Mouse (Mus musculus) retina, embryonic 14.5 days (tissue): ENCODE results near the gene Arsb.
"Not testable (repeated sequence)": the region's sequence is repeated elsewhere in the genome, so short reads cannot be mapped to it uniquely, and the experiment has no call there.

Experiments used
- DNase-seq: peaks from one replicate; pipeline ENCODE4 v3.0.0-alpha.2; 2015; ENCODE audit warnings: low spot score

The Arsb gene

DNA sequence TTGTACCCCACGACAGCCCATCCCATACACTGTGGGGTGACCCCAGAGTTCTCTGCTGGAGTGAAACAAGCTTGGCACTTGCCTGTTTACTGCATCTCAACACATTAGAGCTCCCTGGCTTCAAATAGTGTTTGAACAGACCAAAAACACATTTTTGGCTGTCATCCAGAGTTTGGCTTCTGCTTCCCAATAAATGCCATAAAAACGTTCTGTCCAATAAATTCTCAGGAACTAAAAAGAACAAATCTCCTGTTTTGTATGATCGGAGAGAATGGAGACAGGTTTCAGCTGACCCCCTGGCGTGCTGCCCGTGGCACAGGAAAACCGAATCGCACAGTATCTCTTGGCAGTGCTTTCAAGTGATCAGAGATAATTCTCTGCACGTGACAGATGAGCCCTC lies 16.2 kb downstream of the Arsb start:
- no peak for DNase-seq

DNA sequence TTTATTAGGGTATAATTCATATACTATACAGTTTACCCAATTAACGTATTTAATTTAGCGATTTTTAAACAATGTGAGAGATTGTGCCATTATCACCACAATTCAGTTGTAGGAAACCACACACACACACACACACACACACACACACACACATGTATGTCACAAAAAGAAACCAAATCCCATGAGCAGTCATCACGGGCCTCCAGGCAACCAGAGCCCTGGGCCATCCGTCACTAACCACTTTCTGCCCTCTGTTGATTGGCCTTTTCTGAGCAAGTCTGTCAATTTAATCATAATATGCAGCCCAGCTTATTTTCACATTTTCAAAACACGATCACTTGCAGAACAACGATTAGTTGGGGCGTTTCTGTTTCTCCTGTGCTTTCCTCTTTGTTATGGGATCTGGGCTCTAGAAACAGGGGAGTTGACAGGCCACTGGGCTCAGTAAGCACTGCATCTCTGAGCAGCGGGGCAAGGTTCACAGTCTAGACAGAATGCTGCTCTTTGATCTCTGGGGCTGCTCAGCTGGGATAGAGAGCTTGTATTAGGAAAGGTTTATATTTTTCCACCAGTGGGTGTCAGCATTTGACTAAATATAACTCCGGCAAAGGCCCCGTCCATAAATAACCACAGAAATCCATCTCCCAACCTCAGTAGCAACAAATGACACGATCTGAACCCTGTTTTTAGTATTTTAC lies 21.7 kb downstream of the Arsb start:
- DNase-seq = peak; percentile 88

DNA sequence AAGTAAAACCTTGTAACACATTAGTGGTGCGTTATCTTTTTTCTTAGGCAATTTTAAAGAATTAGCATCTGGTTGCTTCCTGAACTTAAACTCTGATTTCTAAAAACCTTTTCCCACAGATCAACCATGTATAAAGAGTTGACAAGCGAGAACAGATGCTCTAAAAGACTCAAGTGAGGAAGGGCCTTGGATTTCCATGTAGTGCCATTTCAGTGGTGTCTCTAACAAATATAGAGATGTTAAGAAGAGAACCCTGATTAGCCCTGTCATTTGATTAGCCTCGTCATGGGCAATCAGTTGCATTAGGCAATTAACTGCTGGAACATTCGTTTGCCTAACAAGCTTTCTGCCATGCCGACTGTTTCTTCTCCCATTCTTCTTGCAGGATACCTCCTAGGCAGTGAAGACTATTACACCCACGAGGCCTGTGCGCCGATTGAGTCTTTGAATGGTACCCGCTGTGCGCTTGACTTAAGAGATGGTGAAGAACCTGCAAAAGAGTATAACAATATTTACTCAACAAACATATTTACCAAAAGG lies 22.3 kb downstream of the Arsb start:
- DNase-seq = no peak

DNA sequence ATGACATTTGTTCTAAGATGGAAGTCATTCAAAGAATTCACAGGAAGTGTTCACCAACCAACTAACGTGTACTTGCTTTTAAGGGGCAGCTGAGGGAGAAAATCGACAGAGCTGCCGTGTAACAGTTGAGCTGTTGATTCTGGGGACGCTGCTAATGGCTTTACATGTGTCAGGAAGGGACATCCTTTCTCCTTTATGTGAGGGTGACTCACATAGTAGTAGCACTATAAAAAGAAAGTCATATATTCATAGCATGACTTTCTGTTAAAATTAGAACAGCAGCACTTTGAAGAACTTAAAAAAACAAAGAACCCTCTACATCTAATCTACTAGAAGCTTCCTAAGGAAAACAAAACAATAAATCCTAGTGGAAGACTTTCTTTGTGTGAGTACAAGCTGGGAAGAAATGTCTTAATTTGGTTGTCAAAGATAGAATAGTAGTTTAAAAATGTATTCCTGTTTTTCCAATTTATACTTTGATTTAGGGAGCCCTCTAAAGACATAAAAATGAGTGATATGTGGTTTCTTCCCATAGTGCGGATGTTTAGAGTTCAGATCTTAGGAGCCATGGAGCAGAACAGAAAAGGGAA lies 25.7 kb downstream of the Arsb start:
- DNase-seq = no peak

DNA sequence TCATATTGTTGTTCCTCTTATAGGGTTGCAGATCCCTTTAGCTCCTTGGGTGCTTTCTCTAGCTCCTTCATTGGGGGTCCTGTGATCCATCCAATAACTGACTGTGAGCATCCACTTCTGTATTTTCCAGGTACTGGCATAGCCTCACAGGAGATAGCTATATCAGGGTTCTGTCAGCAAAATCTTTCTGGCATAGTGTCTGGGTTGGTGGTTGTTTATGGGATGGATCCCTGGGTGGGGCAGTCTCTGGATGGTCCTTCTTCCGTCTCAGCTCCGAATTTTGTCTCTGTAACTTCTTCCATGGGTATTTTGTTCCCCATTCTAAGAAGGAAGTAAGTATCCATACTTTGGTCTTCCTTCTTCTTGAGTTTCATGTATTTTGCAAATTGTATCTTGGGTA lies 38.9 kb downstream of the Arsb start:
- DNase-seq = not testable (repeated sequence)

DNA sequence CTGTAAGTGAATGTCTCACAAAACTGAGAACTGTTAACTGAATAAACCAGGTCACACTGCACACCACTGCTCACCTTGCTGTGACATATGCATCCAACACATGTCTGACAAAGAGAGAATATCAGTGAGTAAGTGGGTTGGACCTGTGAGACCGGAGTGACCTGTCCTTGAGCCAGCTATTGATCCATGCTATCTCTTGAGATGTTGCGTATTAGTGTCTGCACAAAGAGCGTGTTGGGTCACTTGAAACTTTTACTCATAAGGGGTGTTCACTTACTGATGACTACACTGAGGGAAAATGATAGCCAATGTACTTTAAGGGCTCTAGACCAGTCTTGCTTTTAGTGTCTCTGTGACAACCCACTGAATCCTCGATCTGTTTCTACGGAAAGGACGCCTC lies 42.7 kb downstream of the Arsb start:
- DNase-seq = no peak

DNA sequence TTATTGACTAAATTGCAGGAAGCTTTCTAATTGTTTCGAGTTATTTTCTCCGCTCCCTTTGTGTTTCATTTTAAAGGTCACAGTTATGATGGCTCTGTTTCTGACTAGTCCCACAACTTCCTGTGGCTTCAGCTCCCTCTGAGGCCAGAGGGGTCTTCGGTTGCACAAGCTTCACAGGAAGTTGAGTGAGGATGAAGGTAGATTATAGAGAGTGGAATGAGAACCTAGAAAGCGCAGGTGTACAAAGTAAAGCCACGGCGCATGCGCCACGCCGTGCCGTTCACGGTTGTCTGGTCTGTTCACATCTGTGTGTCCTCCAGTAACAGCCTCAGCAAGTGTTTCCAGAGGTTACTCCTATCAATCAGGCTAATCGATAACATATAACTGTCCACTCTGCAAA lies 43.2 kb downstream of the Arsb start:
- no peak for DNase-seq

DNA sequence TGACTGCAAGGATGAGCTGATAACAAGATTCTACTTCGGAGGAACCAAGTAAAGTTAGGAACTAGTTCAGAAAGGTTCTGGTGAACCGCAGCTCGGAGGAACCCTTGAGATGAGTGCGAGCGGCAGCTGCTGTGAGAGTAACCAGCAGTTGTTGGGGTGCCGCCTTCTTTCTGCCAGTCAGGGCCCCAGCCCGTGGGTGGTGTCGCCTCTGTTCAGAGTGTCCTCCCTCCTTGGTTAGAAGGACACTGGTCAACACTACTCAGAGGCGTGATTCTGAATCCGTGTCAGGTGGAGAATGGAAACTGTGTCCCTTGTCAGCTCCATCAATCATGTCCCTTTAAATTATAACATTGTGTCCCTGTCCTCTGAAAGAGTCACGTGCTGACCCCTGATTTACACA lies 43.7 kb downstream of the Arsb start:
- DNase-seq = no peak

DNA sequence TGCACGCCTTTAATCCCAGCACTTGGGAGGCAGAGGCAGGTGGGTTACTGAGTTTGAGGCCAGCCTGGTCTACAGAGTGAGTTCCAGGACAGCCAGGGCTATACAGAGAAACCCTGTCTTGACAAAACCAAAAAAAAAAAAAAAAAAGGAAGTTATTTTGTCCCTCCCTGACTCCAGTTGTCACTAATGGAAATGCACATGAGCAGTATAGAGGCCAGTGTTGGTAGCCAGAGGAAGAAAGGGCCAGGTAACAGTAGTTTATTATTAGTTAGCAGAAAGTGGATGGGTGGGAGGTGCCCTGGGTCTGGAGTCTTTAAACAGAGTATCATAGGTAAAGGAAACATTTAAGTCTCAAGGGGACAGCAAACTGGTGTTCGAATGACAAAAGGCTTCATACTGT lies 44.7 kb downstream of the Arsb start:
- no peak for DNase-seq

DNA sequence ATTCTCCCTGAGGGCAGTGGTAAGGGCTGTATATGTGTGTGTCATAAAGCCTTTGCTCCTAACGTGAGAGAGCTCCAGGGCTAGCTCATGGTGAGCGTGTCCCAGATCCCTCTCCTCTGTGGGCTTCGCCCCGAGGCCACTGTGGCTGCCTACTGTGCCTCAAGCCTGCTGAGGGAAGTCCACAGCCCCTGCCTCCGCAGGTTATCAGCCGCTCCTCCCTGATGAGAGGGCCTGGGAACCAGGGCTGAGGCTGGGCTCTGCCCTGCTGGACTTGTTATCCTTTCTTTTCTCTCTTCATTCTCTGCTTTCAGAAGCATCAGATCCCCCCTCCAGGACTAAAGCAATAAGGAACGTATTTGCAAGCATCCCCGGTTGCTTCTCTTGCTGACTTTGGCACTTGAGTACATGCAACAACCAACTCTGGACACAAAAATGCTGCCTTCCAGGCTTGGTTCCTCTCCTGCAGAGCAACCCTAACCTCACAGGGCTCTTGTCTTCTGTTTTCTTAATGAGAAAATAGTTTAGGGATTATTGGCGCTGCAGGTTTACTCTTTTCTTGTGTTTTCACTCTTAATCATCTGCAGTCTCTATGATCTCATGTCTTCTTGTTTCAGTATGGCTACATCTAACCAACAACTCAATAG lies 45.4 kb downstream of the Arsb start:
- DNase-seq = no peak

DNA sequence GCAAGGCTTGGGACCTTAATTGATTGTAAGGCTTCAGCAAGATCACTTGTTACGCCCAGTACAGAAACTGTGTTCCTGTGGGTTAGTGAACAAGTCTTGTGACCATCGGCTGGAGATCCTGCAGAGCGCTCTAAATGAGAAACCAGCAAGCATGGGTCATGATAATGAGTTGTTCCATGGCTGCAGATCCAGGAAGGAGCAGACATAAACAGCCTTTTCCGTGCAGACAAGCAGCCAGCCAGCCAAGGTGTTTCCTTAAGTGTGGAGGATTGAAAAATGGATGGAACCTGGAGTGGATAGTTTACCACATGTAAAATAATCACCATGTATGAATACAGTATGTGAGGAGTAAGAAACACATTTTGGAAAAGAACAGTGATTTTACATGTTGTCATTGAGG lies 48.7 kb downstream of the Arsb start:
- DNase-seq = no peak

DNA sequence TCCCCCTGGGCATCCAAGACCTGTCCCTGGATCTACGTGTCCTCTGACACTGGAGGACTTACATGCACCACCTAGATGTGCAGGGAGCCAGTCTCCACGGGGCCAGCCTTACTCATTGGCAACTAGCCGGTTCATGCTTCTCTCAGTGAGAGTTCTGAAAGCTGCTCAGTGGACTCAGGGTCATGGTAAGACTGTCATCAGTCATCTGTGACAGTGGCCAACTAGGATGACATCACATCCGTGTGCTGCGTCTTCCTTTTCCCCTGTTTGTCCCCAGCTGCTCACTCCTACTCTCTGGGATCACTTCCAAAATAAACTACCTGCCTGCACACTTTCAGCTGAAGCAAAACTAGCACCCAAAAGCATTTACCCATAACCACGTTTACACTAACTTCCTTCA lies 50.6 kb downstream of the Arsb start:
- no peak for DNase-seq

DNA sequence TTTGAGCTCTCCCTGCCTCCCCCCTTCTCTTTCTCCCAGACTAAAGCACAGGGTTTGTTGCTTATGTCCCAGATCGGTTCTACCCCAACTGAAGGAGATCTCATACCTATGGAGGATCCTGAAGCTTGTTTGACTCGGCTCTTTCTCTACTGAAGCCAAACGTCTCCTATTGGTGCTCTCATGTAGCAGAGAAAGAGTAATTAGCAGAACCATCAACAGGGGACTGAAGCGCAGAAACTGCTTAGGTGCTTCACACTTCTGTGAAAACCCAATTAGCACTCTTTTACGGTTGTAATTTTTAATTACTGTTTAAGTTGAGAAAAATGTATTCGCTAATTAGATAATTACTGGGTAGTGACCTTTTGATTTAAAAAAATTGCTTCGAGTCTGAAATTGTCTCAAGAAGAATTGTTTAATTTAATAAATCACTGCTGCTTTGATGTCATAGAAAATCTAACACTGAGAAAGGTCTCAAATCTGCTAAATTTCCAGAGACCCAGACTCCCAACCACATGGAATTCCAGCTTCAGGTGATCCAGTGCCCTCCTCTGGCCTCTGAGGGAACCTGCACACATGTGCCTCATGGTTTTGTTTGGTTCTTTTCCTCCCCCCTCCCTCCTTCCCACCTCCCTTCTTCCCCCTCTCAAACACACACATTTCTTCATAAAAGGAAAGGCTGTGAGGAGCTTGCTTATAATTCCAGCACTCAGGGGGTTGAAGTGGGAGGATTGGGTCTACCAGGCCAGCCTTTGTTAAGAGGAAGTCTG lies 54.5 kb downstream of the Arsb start:
- no peak for DNase-seq

DNA sequence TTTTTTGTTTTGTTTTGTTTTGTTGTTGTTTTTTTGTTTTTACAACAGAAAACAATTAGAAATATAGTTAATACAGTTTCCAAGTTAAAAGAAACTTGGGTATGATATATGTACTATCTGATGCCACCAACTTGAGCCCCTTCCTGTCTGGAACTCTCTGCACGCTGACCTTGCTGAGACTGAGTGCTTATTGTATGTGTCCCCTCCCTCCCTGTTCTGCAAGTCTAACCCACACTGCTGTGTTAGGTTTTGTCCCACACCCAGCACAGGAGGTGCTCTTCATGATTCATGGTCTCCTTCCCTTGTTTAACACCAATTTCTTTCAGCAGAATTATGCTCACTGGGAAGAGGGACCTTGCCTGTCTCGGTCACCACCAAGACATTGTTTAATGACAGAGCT lies 56.3 kb downstream of the Arsb start:
- DNase-seq = no peak

DNA sequence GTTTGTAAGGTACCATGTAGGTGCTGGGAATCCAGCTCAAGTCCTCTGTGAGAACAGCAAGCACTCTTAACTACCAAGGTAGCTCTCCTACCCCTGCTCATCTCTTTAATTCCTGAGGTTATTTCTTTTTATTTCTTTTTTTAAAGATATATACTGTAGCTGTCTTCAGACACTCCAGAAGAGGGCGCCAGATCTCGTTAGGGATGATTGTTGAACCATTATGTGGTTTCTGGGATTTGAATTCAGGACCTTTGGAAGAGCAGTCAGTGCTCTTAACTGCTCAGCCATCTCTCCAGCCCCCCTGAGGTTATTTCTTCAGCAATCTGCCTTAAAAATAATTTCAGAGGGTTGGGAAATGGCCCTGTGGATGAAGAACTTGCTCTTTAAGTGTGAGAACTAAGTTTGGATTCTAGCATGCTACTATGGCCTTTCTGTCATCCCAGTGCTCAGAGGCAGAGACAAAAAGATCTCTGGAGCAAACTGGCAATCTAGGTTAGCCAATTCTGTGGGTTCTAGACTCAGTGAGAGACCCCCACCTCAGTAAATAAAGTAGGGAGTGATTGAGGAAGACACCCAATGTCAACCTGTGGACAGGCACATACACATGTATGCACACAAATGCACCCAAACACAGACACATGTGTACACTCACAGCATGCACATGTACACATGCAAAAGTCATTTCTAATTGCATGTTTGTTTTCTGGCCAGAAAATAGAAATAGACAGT lies 58.3 kb downstream of the Arsb start:
- no peak for DNase-seq

DNA sequence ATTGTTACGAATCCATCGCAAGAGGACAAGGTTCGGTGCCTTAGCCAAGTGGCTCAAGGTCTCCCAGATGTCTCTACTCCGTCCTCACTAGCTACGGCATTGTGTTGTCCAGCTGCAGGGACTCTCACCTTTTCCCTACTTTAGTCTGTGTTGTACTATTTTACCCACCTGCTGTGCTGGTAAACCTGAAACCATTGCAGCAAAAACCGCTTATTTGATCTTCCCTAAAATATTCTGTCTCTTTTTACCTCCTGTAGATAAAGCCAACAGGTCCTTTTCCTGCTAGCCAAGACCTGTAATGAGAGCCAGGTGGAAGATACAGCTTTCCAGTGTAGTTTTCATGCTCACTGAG lies 58.8 kb downstream of the Arsb start:
- no peak for DNase-seq

DNA sequence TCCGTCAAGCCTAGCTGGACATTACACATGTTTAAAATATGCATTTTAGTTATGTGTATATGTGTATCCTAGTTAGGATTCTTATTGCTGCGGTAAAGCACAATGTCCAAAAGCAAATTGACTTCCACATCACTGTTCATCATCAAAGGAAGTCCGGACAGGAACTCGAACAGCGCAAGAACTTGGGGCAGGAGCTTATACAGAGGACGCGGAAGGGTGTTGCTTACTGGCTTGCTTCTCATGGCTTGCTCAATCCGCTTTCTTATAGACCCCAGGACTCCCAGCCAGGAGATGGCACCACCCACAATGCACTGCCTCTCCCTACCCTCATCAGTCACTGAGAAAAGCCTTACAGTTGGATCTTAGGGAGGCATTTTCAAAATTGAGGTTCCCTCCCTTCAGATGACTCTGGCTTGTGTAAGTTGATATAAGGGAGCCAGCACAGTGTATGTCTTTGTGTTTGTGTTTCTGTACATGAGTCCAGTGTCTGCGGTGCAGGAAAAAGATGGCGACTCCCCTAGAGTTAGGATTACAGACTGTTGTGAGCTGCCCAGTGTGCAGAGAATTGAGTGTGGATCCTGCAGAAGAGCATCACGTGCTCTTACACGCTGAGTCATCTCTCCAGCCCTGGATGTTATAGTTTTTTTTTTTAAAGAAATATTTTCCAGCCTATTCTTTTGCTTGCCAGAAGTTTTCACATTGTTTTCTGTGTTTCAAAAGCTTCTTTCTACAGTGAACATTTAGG lies 66.2 kb downstream of the Arsb start:
- DNase-seq = no peak

DNA sequence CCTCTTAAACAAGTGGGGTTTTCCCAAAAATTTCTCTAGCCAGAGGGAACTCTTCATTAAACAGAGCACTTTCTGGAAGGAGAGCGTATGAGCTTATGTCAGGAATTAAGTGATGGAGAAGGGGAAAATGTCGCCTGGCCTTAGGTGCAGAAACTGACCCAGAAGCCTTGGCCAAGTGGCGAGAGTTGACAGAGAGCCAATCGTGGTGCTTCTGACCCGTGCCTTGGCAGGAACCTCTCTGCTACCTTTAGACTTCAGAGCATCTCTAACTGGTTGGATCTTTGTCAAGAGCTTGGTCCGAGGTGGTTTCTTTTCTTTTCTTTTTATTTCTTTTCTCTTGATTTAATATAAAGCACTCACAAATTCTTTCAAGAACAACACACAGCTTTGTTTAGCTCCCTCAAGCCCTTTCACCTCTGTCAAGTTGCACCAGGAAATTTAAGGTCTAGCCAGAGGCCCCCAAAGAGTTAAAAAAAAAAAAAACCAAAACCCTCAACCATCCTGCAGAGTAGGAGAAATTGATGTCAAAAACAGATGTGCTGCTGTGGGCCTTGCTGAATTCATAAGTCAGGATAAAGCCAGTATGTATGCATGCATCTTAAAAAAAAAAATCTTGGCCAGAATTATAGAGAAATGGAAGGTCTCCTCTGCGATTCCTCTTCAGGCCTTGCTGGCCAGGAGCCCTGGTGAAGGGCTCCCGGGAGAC lies 67.2 kb downstream of the Arsb start:
- no peak for DNase-seq

DNA sequence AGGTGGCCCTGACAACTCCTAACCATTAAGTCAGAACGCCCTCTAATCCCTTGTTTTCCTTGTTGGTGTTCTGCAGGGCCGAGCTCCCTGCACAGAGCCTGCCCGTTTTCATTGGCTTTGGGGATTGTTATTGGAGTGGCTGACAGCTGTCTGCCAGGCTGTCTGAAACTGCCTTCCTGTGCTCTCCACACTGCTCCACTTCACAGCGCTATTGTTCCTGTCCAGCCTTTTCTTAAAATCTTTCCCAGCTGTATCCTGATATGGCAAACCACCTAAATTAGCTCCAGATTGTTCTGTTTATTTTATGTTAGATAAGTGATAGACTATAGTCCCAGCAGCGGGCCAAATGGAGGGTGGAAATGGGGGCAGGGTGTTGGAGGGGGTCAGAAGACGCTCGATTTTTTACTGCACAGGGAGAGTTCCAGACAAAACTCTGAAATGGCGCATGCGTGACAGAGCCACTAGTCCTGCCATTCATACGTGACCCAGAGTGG lies 67.8 kb downstream of the Arsb start:
- peak; percentile 63 for DNase-seq

DNA sequence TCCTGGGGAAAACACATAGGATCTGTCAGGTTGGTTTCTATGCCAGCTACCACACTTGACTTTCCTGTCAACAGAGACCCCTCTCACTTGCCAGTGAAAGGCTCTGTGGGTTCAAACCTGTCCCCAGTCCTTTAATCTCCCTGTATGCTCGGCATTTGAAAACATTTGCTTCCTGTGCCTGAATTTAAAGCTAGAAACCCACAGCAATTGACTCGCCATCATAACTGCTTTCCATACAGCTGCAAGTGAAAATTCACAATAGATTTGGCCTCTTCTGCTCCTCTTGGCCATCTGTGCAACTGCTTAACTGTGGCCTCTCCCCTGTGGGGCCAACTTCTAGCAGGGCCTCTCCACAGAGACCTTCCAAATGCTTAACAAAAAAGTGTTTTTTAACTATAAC lies 68.3 kb downstream of the Arsb start:
- DNase-seq = no peak

DNA sequence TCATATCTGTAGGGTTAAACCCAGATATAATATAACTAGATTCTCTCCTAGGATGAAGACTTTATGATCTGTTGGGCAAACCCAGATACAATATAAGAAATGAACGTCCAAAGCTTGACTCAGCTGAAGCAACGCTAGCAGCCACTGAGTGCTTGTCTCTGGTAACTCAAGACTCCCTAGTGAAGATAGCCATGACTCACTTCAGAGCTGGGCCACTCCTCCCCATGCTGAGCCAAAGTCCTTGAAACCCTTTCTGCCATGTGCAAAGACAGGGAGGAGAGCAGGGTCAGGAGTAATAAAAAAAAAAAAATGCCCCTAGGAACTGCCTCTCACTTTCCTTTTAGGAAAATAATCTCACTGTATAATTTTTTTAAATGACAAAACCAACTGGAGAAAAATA lies 68.7 kb downstream of the Arsb start:
- DNase-seq = no peak
